Mouse (Mus musculus) left cerebral cortex, adult 11 months (tissue): Measurements from ENCODE around the gene Hibadh.
"Not testable (repeated sequence)": the region's sequence is repeated elsewhere in the genome, so short reads cannot be mapped to it uniquely, and the experiment has no call there.

Experiments
- DNase-seq: peaks from one replicate; pipeline ENCODE4 v3.0.0; 2022; ENCODE audit warnings: low spot score

Gene Hibadh

GRCm38 (mm10) chr6:52640224-52640712 is at the start of gene Hibadh:
TSS of gene Hibadh (minus strand) at chr6:52640389.
- peak; percentile 90 for DNase-seq

DNA sequence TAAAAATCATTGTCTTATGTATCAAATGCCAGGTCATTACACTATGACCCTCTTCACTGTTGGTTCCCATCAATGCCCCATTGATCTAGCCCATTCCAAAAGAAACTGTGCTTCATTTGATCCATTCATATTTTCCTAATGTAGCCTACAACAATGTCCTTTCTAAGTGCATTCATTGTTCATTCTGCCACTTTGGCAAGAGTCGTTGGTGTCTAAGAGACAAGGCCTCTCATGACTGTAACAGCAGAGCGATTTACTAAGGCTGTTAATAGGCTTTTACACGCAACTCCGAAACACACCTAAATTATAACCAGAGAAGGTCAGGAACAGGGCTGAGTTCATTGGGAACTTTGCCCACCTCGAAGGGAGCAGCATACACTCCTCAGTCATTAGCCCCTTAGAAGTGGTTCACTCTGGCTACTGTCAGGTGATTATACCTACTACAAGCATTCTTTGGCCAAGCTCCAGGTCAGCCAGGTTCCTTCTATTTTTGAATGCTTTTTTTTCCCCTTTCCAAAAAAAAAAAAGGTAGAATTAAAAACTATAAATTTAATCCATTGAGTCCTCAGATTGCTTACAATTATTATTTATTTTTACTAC is 46.8 kb upstream of the Hibadh start:
- DNase-seq, result no peak

DNA sequence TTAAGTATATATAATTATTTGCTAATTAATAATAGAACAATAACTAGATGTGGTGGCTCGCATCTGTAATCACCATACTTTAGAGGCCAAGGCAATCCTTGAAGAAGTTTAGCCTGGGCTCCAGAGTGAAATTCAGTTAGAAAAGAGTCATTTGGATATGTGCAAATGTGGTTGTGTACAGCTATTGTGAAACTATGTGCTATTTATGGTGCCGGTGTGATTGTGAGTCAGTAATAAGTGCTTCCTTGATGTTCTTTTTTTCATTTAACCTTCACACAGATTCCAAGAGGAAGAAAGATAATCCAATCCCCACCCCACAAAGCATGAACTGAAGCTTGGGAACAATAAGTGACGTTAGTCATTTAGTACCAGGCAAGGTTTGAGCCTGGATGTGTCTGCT is 42.4 kb upstream of the Hibadh start:
- no peak for DNase-seq

DNA sequence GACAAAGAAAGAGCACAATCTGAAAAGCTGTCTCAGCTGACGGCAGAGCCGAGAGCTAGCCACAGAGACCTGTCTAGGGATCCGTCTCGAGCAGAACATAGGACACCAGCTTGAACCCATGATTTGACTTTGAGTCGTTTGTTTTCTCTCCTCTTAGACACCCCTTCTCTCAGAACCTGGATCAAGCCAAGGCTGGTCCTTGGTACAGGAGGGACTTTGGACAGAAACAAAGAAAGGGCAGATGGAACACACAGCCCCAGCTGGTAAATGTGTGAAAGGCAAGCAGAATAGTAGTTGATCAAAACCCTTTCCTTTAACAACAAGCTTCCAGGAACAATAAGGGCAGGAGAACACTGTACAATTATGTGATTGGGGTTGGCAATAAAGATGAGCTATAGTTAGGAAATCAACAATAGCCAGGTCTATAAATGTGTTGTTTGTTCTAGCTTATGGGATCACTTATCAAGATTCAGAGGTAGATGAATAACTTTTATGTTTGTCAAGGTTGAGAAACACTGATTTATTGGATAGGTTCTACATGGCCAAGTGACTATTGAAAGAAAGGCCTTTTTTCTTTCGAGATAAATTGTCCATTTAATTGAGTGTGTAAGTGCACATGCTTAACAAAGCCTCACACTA is 41.8 kb upstream of the Hibadh start:
- DNase-seq, result no peak

DNA sequence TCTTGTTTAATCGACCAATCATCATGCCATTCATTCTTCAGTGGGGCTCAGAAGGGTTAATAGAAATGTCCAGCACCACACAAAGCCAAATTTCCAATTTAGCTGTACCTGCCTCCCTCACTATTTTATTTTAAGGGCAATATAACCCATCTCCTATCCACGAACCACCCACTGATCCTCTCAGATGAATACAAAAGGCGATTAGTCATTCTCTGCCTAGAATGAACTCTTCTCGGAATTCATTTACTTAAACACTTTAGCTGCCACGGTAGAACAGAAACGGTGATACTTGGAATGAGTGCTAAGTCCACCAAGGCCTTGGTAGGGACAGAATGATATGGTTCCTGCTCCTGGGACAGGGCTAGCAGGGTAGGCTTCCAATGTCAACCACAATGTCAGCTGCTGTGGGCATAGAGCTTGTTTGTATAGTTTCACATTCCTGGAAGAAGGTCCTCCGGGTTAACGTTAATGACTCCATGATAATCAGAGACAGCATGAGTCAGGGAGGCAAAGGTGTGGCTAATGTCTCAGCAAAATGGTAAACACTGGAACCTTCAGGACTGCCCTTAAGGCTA is 40.4 kb upstream of the Hibadh start:
- no peak for DNase-seq

DNA sequence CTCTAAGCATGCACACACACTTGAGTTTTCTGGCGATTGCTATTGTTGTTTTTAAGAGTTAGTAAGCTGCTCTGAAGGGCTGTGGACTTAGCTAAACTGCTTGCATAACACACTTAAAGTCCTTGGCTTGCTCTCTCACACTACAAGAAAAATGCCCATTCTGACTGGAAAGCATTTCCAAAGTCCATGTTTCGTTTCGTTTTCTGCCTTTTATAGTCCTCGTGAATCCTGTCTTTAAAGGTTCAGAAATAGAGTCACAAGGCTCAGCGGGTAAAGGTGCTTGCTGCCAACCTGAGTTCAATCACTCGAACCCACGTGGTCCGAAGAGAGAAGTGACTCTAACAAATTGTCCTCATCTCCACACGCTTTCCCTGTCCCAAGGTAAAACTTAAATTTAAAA is 39.4 kb upstream of the Hibadh start:
- no peak for DNase-seq

- DNase-seq, result not testable (repeated sequence)
Observed at GRCm38 (mm10) chr6:52677534-52677933, 37.3 kb upstream of the Hibadh start.

DNA sequence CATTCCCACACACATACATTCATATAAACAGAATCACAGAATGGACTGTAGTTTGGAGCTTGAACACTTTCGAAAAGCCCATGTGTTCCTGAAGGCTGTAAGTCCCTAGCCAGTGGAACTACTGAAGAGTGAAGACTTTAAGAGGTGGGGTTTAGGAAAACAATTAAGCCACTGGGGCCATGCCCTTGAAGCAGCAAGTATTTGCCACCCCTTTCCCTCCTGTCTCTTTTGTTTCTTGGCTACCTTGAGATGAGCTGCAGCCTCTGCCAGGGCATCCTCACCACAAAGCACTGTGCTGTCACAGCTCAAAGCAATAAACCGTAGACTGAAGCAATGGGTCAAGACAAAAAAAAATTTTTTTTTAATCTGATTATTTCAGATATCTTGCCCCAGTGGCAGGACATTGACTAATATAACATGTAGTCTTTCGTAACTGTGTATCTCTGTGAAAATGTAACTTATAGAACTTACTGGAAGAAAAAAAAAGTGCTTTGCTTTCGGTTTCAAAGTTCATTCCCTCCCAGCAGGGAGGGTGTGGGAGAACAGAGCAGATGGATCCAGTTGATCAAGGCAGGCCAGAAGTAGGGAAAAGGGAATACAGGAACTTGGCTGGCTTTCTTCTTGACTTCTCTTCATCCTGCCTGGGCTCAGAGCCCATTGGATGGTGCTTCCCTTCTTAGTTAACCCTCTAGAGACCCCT is 35.2 kb upstream of the Hibadh start:
- no peak for DNase-seq

- no peak for DNase-seq
Observed at GRCm38 (mm10) chr6:52674541-52674940, 34.4 kb upstream of the Hibadh start.

GRCm38 (mm10) chr6:52673706-52674105 is 33.5 kb upstream of the Hibadh start:
- DNase-seq, result no peak

- DNase-seq, result no peak
Observed at GRCm38 (mm10) chr6:52672539-52672938, 32.4 kb upstream of the Hibadh start.

DNA sequence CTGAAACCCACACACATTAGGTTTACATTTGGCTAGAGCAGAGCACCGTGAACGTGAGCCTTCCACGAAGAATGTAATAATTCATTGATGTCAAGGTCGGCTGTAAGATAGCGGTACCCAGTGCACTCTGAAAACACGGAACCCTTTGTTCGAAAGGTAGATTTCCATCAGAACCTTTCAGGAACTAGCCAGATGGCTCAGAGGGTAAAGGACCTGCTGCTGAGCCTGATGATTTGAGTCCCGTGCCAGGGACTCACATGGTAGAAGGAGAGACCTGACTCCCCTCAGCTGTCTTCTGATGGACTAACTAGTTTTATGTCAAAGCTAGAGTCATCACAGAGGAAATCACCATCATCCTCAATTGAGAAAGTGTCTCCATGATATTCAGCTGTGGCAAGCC is 31.6 kb upstream of the Hibadh start:
- DNase-seq, result no peak

GRCm38 (mm10) chr6:52669878-52670277 is 29.7 kb upstream of the Hibadh start:
- DNase-seq, result not testable (repeated sequence)

DNA sequence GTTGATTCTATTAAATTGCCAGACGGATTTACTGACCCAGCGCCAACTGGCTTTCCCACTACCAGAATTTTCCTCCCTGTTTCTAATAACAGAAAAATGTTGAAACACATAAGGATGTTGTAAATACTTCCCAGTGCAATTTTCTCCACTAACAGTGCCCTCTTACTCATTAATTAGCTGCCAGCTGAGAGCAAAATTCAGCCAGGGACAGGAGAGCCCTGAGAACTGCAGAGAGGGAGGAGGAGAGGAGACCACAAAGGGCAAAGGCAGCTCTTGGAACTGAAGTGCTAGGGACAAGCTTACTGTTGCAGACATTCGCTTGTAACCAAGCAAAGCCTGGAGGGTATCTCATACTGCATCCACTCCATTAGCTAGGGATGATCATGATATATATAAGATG is 27.5 kb upstream of the Hibadh start:
- no peak for DNase-seq

GRCm38 (mm10) chr6:52663021-52663420 is 22.8 kb upstream of the Hibadh start:
- no peak for DNase-seq

DNA sequence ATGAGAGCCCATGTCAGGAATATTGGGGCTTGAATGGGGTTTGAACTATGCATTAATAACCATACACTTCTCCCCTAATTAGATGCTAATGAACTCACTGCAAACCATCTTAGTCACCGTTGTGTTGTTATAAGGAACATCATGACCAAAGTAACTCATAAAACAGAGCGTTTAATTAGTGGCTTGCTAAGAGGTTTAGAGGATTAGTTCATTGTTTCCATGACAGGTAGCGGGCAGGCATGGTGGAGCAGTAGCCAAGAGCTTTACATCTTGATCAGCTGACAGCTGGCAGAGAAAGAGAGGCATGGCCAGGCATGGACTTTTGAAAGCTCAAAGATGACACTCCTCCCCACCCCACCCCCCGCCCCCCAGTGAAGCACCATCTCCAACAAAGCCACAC is 15.1 kb upstream of the Hibadh start:
- DNase-seq, result no peak

GRCm38 (mm10) chr6:52648806-52649205 is 8.6 kb upstream of the Hibadh start:
- DNase-seq, result no peak

- no peak for DNase-seq
Observed at GRCm38 (mm10) chr6:52648031-52648430, 7.8 kb upstream of the Hibadh start.

GRCm38 (mm10) chr6:52645926-52646325 is 5.7 kb upstream of the Hibadh start:
- no peak for DNase-seq

- DNase-seq, result no peak
Observed at GRCm38 (mm10) chr6:52642152-52642551, 2.0 kb upstream of the Hibadh start.

DNA sequence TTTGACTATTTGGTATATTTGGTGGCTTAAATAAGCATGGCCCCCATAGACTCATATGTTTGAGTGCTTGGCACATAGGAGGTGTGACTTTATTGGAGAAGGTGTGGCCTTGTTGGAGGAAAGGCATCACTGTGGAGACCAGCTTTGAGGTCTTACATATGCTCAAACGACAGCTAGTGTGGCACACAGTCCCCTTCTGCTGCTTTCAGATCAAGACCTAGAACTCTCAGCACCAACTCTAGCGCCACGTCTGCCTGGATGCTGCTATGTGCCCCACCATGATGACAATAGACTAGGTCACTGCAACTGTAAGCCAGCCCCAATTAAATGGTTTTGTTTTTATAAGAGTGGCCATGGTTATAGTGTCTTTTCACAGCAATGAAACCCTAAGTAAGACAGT is 887 bp upstream of the Hibadh start:
- no peak for DNase-seq

- DNase-seq, result no peak
Observed at GRCm38 (mm10) chr6:52639546-52640223, 504 bp downstream of the Hibadh start.
